9 mouse cellular contexts compared by ENCODE assay signal in the genomic region with DNA sequence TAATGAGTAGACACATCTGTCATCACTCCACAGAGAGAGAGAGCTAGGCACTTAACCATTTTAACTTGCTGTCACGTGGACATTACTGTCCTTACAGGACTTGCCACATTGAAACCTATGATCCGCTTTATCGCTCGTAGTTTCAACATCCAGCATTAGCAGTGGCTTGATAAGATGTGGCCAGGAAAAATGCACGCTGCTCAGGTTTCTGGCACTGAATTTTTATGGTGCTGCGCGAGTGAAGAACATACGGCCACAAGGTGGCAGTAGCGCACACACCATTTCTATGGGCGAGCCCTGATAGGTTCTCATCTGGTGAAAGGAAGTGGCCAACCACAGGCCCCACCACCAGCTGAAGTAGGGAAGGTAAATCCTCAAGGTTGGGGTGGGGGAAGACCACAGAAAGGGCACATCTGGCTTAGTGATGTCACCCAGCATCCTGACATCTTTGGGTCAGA. TPM values are rescaled to one million over a fixed set of nuclear protein-coding genes. Genes with fewer than 3 reads are reported as not detected.
DNase-seq lines count a peak whose midpoint lies in the region; ATAC-seq and TF ChIP-seq lines count a peak whose summit lies in the region.
"Had no signal": no experiment of that assay in that cellular context is flagged by ENCODE, and none has a peak within 500 bp of the region (broad histone marks: within the 10 kb centered on the region; RNA-seq: fewer than 3 reads in every experiment).

No protein-coding gene starts in this region.

- 15% methylated on average over 10 of the region's 10 CpGs for WGBS in forebrain, embryonic 13.5 days
- 4% methylated on average over 10 of the region's 10 CpGs for WGBS in liver, postnatal 0 days (ENCODE audit: insufficient replicate concordance)
- WGBS in neural tube, embryonic 14.5 days = 15% methylated on average over 10 of the region's 10 CpGs

- peak; percentile 90 to 93 for DNase-seq in CD8-positive naive resting alpha-beta T cell, adult 2 months (ENCODE audit: low read depth in 2 of 2, low spot score in 2 of 2)
- DNase-seq in c-Kit-positive CD71-positive TER-119-negative erythroid progenitor cells, embryonic 14.5 days (ENCODE audit: low read depth) = peak; percentile 72
- DNase-seq in heart, postnatal 10 days = peak; percentile 92 to 95
- DNase-seq in kidney, postnatal 4 days = peak; percentile 94 to 95
- DNase-seq in liver, postnatal 0 days = peak; percentile 89

- no peak for TF ChIP-seq EP300 in liver, postnatal 0 days (IDR thresholded peaks at IDR 0.05; ENCODE audit: low read depth)

- peaks cover 15% of the 10 kb centered on the region for H3K4me1 ChIP-seq in forebrain, embryonic 13.5 days
- no peaks in the 10 kb centered on the region for H3K4me1 ChIP-seq in liver, postnatal 0 days (ENCODE audit: insufficient read depth)
- no peaks in the 10 kb centered on the region for H3K4me1 ChIP-seq in neural tube, embryonic 14.5 days (ENCODE audit: control insufficient read depth, insufficient read depth, low read length)
- peaks cover 2% of the 10 kb centered on the region for H3K4me1 ChIP-seq in testis, adult 2 months (ENCODE audit: control insufficient read depth, insufficient read depth, low read length)

- TF ChIP-seq POLR2A in testis, adult 2 months (IDR thresholded peaks at IDR 0.05; ENCODE audit: control insufficient read depth, low read depth, low read length) = no peak

- no peak overlapping the region for H3K9ac ChIP-seq in forebrain, embryonic 13.5 days
- no peak overlapping the region for H3K9ac ChIP-seq in liver, postnatal 0 days (replicated peaks)
- no peak overlapping the region for H3K9ac ChIP-seq in neural tube, embryonic 14.5 days (replicated peaks; ENCODE audit: low read depth, low read length)

- intact Hi-C loops in heart, postnatal 10 days (cut with DNase I) = loop anchor here (1.0 to 5.0 kb wide), 5 partner anchors 111 to 329 kb away; no protein-coding TSS in a partner anchor

- H3K4me2 ChIP-seq in forebrain, embryonic 13.5 days = no peak overlapping the region
- H3K4me2 ChIP-seq in liver, postnatal 0 days (ENCODE audit: low read depth, low read length) = no peak overlapping the region
- H3K4me2 ChIP-seq in neural tube, embryonic 14.5 days (ENCODE audit: low read depth, low read length) = no peak overlapping the region

- H3K27ac ChIP-seq in forebrain, embryonic 13.5 days = no peak overlapping the region
- no peak overlapping the region for H3K27ac ChIP-seq in liver, postnatal 0 days (ENCODE audit: low read depth)
- no peak overlapping the region for H3K27ac ChIP-seq in neural tube, embryonic 14.5 days (ENCODE audit: low read depth, low read length)
- H3K27ac ChIP-seq in testis, adult 2 months (ENCODE audit: control insufficient read depth, insufficient read depth, low read depth, low read length) = no peak overlapping the region

- no peak overlapping the region for H3K4me3 ChIP-seq in forebrain, embryonic 13.5 days
- no peak overlapping the region for H3K4me3 ChIP-seq in liver, postnatal 0 days (ENCODE audit: low read depth, low read length)
- H3K4me3 ChIP-seq in neural tube, embryonic 14.5 days (ENCODE audit: low read depth, low read length) = no peak overlapping the region
- H3K4me3 ChIP-seq in testis, adult 2 months (ENCODE audit: control insufficient read depth, low read depth, low read length) = no peak overlapping the region
- H3K4me3 ChIP-seq: erythroblast, embryonic 14.5 days had no signal

- no peaks in the 10 kb centered on the region for H3K27me3 ChIP-seq in forebrain, embryonic 13.5 days
- H3K27me3 ChIP-seq in liver, postnatal 0 days (ENCODE audit: insufficient read depth, low read length) = no peaks in the 10 kb centered on the region
- H3K27me3 ChIP-seq in neural tube, embryonic 14.5 days (ENCODE audit: control insufficient read depth, insufficient read depth, low read length) = no peaks in the 10 kb centered on the region
- H3K27me3 ChIP-seq in testis, adult 2 months (ENCODE audit: control insufficient read depth, insufficient read depth, low read length) = no peaks in the 10 kb centered on the region

- no peaks in the 10 kb centered on the region for H3K9me3 ChIP-seq in forebrain, embryonic 13.5 days (replicated peaks)
- no peaks in the 10 kb centered on the region for H3K9me3 ChIP-seq in liver, postnatal 0 days (ENCODE audit: low read length)
- H3K9me3 ChIP-seq in neural tube, embryonic 14.5 days (ENCODE audit: control insufficient read depth, low read length) = no peaks in the 10 kb centered on the region

- peak; percentile 97 for TF ChIP-seq CTCF in liver, postnatal 0 days (IDR thresholded peaks at IDR 0.05; ENCODE audit: low read depth)
- TF ChIP-seq CTCF in testis, adult 2 months (IDR thresholded peaks at IDR 0.05; ENCODE audit: control insufficient read depth, insufficient read depth, insufficient replicate concordance, low read depth, low read length) = peak; percentile 79; the same call in 1 of the 2 replicates

- peaks cover 20% of the 10 kb centered on the region for H3K36me3 ChIP-seq in forebrain, embryonic 13.5 days (ENCODE audit: poor library complexity, severe bottlenecking)
- H3K36me3 ChIP-seq in liver, postnatal 0 days (replicated peaks; ENCODE audit: insufficient read depth, low read length) = 0 out of 2 replicates have a peak, but pooled peaks cover 3% of the 10 kb centered on the region
- peaks cover 8% of the 10 kb centered on the region; the same call in 1 of the 2 replicates for H3K36me3 ChIP-seq in neural tube, embryonic 14.5 days (ENCODE audit: control insufficient read depth, insufficient read depth, low read length)
- no peaks in the 10 kb centered on the region for H3K36me3 ChIP-seq in testis, adult 2 months (ENCODE audit: control insufficient read depth, insufficient read depth, low read length)

- peak; percentile 87 for ATAC-seq in forebrain, embryonic 13.5 days
- peak; percentile 84 for ATAC-seq in liver, postnatal 0 days
- peak; percentile 83 for ATAC-seq in neural tube, embryonic 14.5 days (ENCODE audit: low read depth)

RNA-seq across cellular contexts. Expression of a gene that starts 21.5 kb away (rescaled TPM):
- 77.3 and 80.3 TPM in 2 replicates for polyA plus RNA-seq in forebrain, embryonic 13.5 days (2015; fragmentation: Nextera tagmentation; extraction: Ambion mirVana)
- total RNA-seq in heart, postnatal 10 days (2021) = 10 to 100 TPM; 38.5 to 41.7 TPM
- 24.9 and 26.6 TPM in 2 replicates for polyA plus RNA-seq in liver, postnatal 0 days (2015; fragmentation: Nextera tagmentation; extraction: Ambion mirVana)
- 71.2 and 71.8 TPM in 2 replicates for polyA plus RNA-seq in neural tube, embryonic 14.5 days (2014; fragmentation: Nextera tagmentation; extraction: Ambion mirVana)
- 6.5 and 6.7 TPM in 2 replicates for polyA plus RNA-seq in testis, adult 2 months (2012; rRNA removed)

RNA-seq across cellular contexts. Expression of a gene that starts 35.7 kb away (rescaled TPM):
- 470 and 482 TPM in 2 replicates for polyA plus RNA-seq in forebrain, embryonic 13.5 days (2015; fragmentation: Nextera tagmentation; extraction: Ambion mirVana)
- total RNA-seq in heart, postnatal 10 days (2021) = 100 to 1,000 TPM; 358 to 365 TPM
- polyA plus RNA-seq in liver, postnatal 0 days (2015; fragmentation: Nextera tagmentation; extraction: Ambion mirVana) = 298 and 303 TPM in 2 replicates
- polyA plus RNA-seq in neural tube, embryonic 14.5 days (2014; fragmentation: Nextera tagmentation; extraction: Ambion mirVana) = 379 and 446 TPM in 2 replicates
- 493 and 621 TPM in 2 replicates for polyA plus RNA-seq in testis, adult 2 months (2012; rRNA removed)

RNA-seq across cellular contexts. Expression of a gene that starts 54.4 kb away (rescaled TPM):
- not detected in 2 replicates for polyA plus RNA-seq in forebrain, embryonic 13.5 days (2015; fragmentation: Nextera tagmentation; extraction: Ambion mirVana)
- total RNA-seq in heart, postnatal 10 days (2021) = under 1 TPM; 0.45 to 0.60 TPM
- not detected in 2 replicates for polyA plus RNA-seq in liver, postnatal 0 days (2015; fragmentation: Nextera tagmentation; extraction: Ambion mirVana)
- polyA plus RNA-seq in neural tube, embryonic 14.5 days (2014; fragmentation: Nextera tagmentation; extraction: Ambion mirVana) = 0.17 TPM in 1 of 2 replicates, not detected in the other
- polyA plus RNA-seq in testis, adult 2 months (2012; rRNA removed) = 89.9 and 100.0 TPM in 2 replicates
- polyA plus RNA-seq: erythroblast, embryonic 14.5 days had no signal

Comparison
In these comparisons a context has a peak if more than half of its experiments do, and no peak if none do; other contexts are left out.
1. RNA of a gene that starts 54.4 kb away (polyA plus RNA-seq): 89.9 to 100.0 TPM in testis, adult 2 months; 0.17 TPM in neural tube, embryonic 14.5 days, not detected in liver, postnatal 0 days and not detected in forebrain, embryonic 13.5 days; every median in the first group is over 10 times any median in the second.
2. Peak in every context shown above with its lines, with median percentiles within 50 percentile points of each other: DNase-seq and ATAC-seq.